Mouse (Mus musculus): Measurements from ENCODE around the gene Rps28.

- no peak for TF ChIP-seq MAFK (IDR thresholded peaks at IDR 0.05; ENCODE audit: insufficient read depth, low read depth, low read length)
- no peak for TF ChIP-seq ZNF384 (IDR thresholded peaks at IDR 0.05; ENCODE audit: low read depth, low read length)
- no peak for TF ChIP-seq HCFC1 (IDR thresholded peaks at IDR 0.05; ENCODE audit: borderline replicate concordance, insufficient read depth, low read length)
- no peak for TF ChIP-seq CHD2 (IDR thresholded peaks at IDR 0.05; ENCODE audit: low read depth, low read length)
Measured at GRCm38 (mm10) chr17:33804745-33805144, 19.6 kb downstream of the Rps28 start.
